Mouse (Mus musculus) heart, postnatal 14 days (tissue): ENCODE measurements at regions not wholly inside any gene's neighbourhood (a gene's known extent, or its start where the extent isn't known, plus 50 kb on each side); places are given as distances from the start of the nearest gene placed in this dataset.

Source experiments
- DNase-seq, 2 experiments: peaks; one replicate each; pipeline ENCODE4 v3.0.0; 2021 to 2022
- intact Hi-C: fragments of 180-260 bp; cut with DNase I; formaldehyde crosslinking; loops from one replicate; pipeline ENCODE4 v1.15.1; 2025

GRCm38 (mm10) chr2:123023918-123024317 is 258.9 kb downstream of the Sqor start:
- intact Hi-C loops: no loop called here
- no peak for DNase-seq

- intact Hi-C loops: no loop called here
- no peak for DNase-seq
These were observed 259.3 kb downstream of the Sqor start for GRCm38 (mm10) chr2:123024380-123024779.

- DNase-seq: no peak
- intact Hi-C loops: no loop called here
These were observed 260.0 kb downstream of the Sqor start for GRCm38 (mm10) chr2:123024976-123025585.

- intact Hi-C loops: no loop called here
- no peak for DNase-seq
These were observed 282.3 kb downstream of the Sqor start for GRCm38 (mm10) chr2:123047321-123047720.

- peak; percentile 3 to 19 for DNase-seq
- intact Hi-C loops: no loop called here
These were observed 299.6 kb downstream of the Sqor start for GRCm38 (mm10) chr2:123064648-123065047.

GRCm38 (mm10) chr2:123068809-123069208 is 303.8 kb downstream of the Sqor start:
- intact Hi-C loops: no loop called here
- no peak for DNase-seq

GRCm38 (mm10) chr2:123072653-123073052 is 307.6 kb downstream of the Sqor start:
- intact Hi-C loops: no loop called here
- DNase-seq: no peak

- intact Hi-C loops: no loop called here
These were observed 308.5 kb downstream of the Sqor start for GRCm38 (mm10) chr2:123073476-123074085.

GRCm38 (mm10) chr2:123092726-123093125 is 327.7 kb downstream of the Sqor start:
- intact Hi-C loops: no loop called here

More at GRCm38 (mm10) chr2:123073476-123074085, 308.5 kb downstream of the Sqor start:
- DNase-seq: no peak

GRCm38 (mm10) chr2:123103530-123103929 is 338.5 kb downstream of the Sqor start:
- no peak for DNase-seq
- intact Hi-C loops: no loop called here

More at GRCm38 (mm10) chr2:123092726-123093125, 327.7 kb downstream of the Sqor start:
- no peak for DNase-seq

GRCm38 (mm10) chr2:123131496-123131895 is 366.5 kb downstream of the Sqor start:
- no peak for DNase-seq
- intact Hi-C loops: no loop called here

- no peak for DNase-seq
- intact Hi-C loops: no loop called here
These were observed 388.1 kb downstream of the Sqor start for GRCm38 (mm10) chr2:123153170-123153569.

- intact Hi-C loops: no loop called here
- DNase-seq: no peak
These were observed 400.3 kb downstream of the Sqor start for GRCm38 (mm10) chr2:123165384-123165783.

GRCm38 (mm10) chr2:123170611-123171010 is 405.6 kb downstream of the Sqor start:
- intact Hi-C loops: no loop called here
- DNase-seq: no peak

GRCm38 (mm10) chr2:123182208-123182607 is 417.2 kb downstream of the Sqor start:
- intact Hi-C loops: no loop called here
- DNase-seq: no peak

GRCm38 (mm10) chr2:123190795-123191582 is 426.0 kb downstream of the Sqor start:
- intact Hi-C loops: no loop called here
- DNase-seq: no peak

- no peak for DNase-seq
- intact Hi-C loops: no loop called here
These were observed 429.5 kb downstream of the Sqor start for GRCm38 (mm10) chr2:123194533-123194932.
